Comparison of ENCODE assay signal across 8 mouse cellular contexts in the genomic region with DNA sequence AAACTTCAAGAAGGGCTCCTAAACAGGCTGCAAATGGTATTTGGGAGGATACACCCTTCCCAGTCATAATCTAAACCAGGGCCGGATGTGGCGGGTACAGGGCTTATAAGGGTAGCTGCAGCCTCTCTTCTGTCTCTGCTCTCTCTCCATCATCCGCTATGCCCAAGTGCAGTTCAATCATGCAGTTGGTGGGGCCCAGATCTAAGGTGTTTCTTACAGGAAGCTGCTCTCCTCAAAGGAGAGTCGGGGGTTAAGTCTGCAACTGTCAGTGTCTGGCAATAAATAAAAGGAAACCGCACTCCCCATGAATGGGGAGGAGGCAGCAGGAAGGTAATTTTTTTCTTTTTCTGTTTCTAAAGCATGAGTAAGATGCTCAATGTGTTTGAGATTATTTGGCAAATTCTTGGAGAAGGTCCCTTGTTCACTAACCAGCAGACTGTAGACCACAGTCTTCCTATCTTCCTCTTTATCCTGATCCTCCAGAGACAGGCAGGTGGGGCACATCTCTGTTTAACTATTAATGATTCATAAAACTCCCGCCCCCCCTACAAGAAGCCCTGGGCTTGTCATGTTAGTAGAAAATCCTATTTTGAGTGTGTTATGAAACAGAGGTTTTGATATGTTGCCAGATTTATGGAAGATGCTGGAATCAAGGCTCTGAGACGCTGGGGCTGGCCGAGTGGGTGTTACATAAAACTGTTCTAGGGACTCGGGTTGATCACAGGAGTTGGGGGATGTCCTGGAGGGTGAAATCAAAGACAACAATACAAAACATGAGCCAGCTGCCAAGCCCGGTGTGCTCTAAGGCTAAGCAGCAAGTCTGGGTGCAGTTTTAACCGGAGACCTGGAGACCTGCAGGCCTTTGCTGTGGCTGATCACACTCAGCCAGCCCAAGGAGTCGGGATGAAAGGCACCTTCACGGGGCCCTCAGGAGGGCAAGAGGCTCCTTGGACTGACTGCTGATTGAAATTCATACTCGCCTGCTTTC.
DNase-seq lines count a peak whose midpoint lies in the region; ATAC-seq and TF ChIP-seq lines count a peak whose summit lies in the region.

No protein-coding gene starts in this region.

- peak; percentile 85 for ATAC-seq in CD4-positive, CD25-positive, alpha-beta regulatory T cell, adult 4 months
- no peak for ATAC-seq in forebrain, embryonic 15.5 days (replicated peaks)
- no peak for ATAC-seq in intestine, embryonic 15.5 days
- ATAC-seq in lung, postnatal 0 days = no peak
- no peak for ATAC-seq in stomach, embryonic 15.5 days (ENCODE audit: insufficient read depth, low FRiP score, low read depth)

- 33% methylated on average over 14 of the region's 14 CpGs for WGBS in forebrain, embryonic 15.5 days
- 19% methylated on average over 14 of the region's 14 CpGs for WGBS in intestine, embryonic 15.5 days
- WGBS in lung, postnatal 0 days = 23% methylated on average over 14 of the region's 14 CpGs
- 22% methylated on average over 14 of the region's 14 CpGs for WGBS in stomach, embryonic 15.5 days

- TF ChIP-seq EP300 in lung, postnatal 0 days (IDR thresholded peaks at IDR 0.05) = peak; percentile 27; the same call in 1 of the 2 replicates

- no peaks in the 10 kb centered on the region for H3K9me3 ChIP-seq in forebrain, embryonic 15.5 days
- H3K9me3 ChIP-seq in intestine, embryonic 15.5 days = no peaks in the 10 kb centered on the region
- no peaks in the 10 kb centered on the region for H3K9me3 ChIP-seq in lung, postnatal 0 days (ENCODE audit: low read length)
- no peaks in the 10 kb centered on the region for H3K9me3 ChIP-seq in stomach, embryonic 15.5 days

- H3K9ac ChIP-seq in forebrain, embryonic 15.5 days (replicated peaks) = 0 out of 2 replicates have a peak overlapping the region, but pooled peaks have one; percentile 23
- peak overlapping the region; percentile 24; the same call in 1 of the 2 replicates for H3K9ac ChIP-seq in intestine, embryonic 15.5 days
- 0 out of 2 replicates have a peak overlapping the region, but pooled peaks have one; percentile 29 for H3K9ac ChIP-seq in lung, postnatal 0 days (replicated peaks; ENCODE audit: low read depth)
- H3K9ac ChIP-seq in stomach, embryonic 15.5 days = no peak overlapping the region

- H3K36me3 ChIP-seq in forebrain, embryonic 15.5 days = no peaks in the 10 kb centered on the region
- no peaks in the 10 kb centered on the region for H3K36me3 ChIP-seq in intestine, embryonic 15.5 days
- H3K36me3 ChIP-seq in lung, postnatal 0 days (ENCODE audit: insufficient read depth, low read length) = no peaks in the 10 kb centered on the region
- H3K36me3 ChIP-seq in stomach, embryonic 15.5 days = no peaks in the 10 kb centered on the region

- no peak overlapping the region for H3K4me2 ChIP-seq in forebrain, embryonic 15.5 days (replicated peaks)
- H3K4me2 ChIP-seq in intestine, embryonic 15.5 days (replicated peaks) = peak overlapping the region; percentile 18
- no peak overlapping the region for H3K4me2 ChIP-seq in lung, postnatal 0 days (replicated peaks; ENCODE audit: low read depth, low read length)
- H3K4me2 ChIP-seq in stomach, embryonic 15.5 days = no peak overlapping the region

- H3K4me3 ChIP-seq in forebrain, embryonic 15.5 days = no peak overlapping the region
- H3K4me3 ChIP-seq in intestine, embryonic 15.5 days (replicated peaks) = no peak overlapping the region
- H3K4me3 ChIP-seq in lung, postnatal 0 days (ENCODE audit: low read depth, low read length) = no peak overlapping the region
- no peak overlapping the region for H3K4me3 ChIP-seq in stomach, embryonic 15.5 days (replicated peaks)

- H3K27me3 ChIP-seq in forebrain, embryonic 15.5 days = no peaks in the 10 kb centered on the region
- no peaks in the 10 kb centered on the region for H3K27me3 ChIP-seq in intestine, embryonic 15.5 days (replicated peaks)
- H3K27me3 ChIP-seq in lung, postnatal 0 days (replicated peaks; ENCODE audit: insufficient read depth, low read length) = no peaks in the 10 kb centered on the region
- no peaks in the 10 kb centered on the region for H3K27me3 ChIP-seq in stomach, embryonic 15.5 days (replicated peaks)

- H3K4me1 ChIP-seq in forebrain, embryonic 15.5 days = peaks cover 86% of the 10 kb centered on the region
- peaks cover 75% of the 10 kb centered on the region for H3K4me1 ChIP-seq in intestine, embryonic 15.5 days (replicated peaks)
- H3K4me1 ChIP-seq in lung, postnatal 0 days (ENCODE audit: insufficient read depth, low read depth, low read length) = peaks cover 77% of the 10 kb centered on the region
- peaks cover 77% of the 10 kb centered on the region for H3K4me1 ChIP-seq in stomach, embryonic 15.5 days

- H3K27ac ChIP-seq in forebrain, embryonic 15.5 days (replicated peaks) = peak overlapping the region; percentile 86
- peak overlapping the region; percentile 90 for H3K27ac ChIP-seq in intestine, embryonic 15.5 days
- H3K27ac ChIP-seq in lung, postnatal 0 days (ENCODE audit: low read length) = peak overlapping the region; percentile 96
- H3K27ac ChIP-seq in stomach, embryonic 15.5 days = peak overlapping the region; percentile 88

- DNase-seq in cerebellum, postnatal 25 days = peak; percentile 21 to 27
- DNase-seq in cerebellum, postnatal 14 days = no peak
- peak; percentile 89 for DNase-seq in lung, postnatal 0 days (ENCODE audit: low spot score)
- no peak for DNase-seq in layer of hippocampus, postnatal 25 days (ENCODE audit: extremely low spot score in 1 of 2, low spot score in 1 of 2)

- no peak for TF ChIP-seq CTCF in lung, postnatal 0 days (IDR thresholded peaks at IDR 0.05)

Comparison
In these comparisons a context has a peak if more than half of its experiments do, and no peak if none do; other contexts are left out.
1. DNase-seq: peak in cerebellum, postnatal 25 days (2 of 2) and lung, postnatal 0 days (single experiment); none in cerebellum, postnatal 14 days (0 of 2) and layer of hippocampus, postnatal 25 days (0 of 2).
2. Peak in every context shown above with its lines, with median percentiles within 50 percentile points of each other: H3K27ac ChIP-seq.